Mouse (Mus musculus) liver, postnatal 0 days (tissue): ENCODE measurements at regions not wholly inside any gene's neighbourhood (a gene's known extent, or its start where the extent isn't known, plus 50 kb on each side); places are given as distances from the start of the nearest gene placed in this dataset.

Experiments used
- CTCF ChIP-seq: sonication (generic); IDR thresholded peaks from 2 replicates; pipeline ENCODE4 v1.5.1; 2016; ENCODE audit warnings: antibody characterized with exemption, low read depth
- EP300 ChIP-seq: IDR thresholded peaks from 2 replicates; pipeline ENCODE4 v1.6.1; 2016; ENCODE audit warnings: antibody characterized with exemption, low read depth, mild to moderate bottlenecking

- TF ChIP-seq CTCF (no peak), EP300 (no peak)
These were observed 127.5 kb upstream of the Nectin3 start for GRCm38 (mm10) chr16:46625807-46626206.
